Mouse (Mus musculus) left cerebral cortex, postnatal 25 days (tissue): ENCODE data around the gene Sh3bgrl3. TPM values are rescaled to one million over a fixed set of nuclear protein-coding genes. Genes with fewer than 3 reads are reported as not detected.

ENCODE experiments used
- DNase-seq, 2 experiments: peaks; one replicate each; pipeline ENCODE4 v3.0.0; 2022; ENCODE audit warnings: low spot score in 2 of 2, mixed read lengths in 1 of 2
- intact Hi-C: fragments of 180-260 bp; cut with DNase I; formaldehyde crosslinking; loops from one replicate; pipeline ENCODE4 v1.15.1; 2025
- total RNA-seq, 2 experiments: library from RNA; stranded (reverse); gene quantifications; 2 replicates each; pipeline ENCODE4 v1.2.3; 2021

Gene Sh3bgrl3
- total RNA-seq, 2 experiments from 2014 or later, result 212 to 218 TPM

- intact Hi-C loops, result no loop called here
- no peak for DNase-seq
Measured at GRCm38 (mm10) chr4:134132519-134133095, 4.0 kb upstream of the Sh3bgrl3 start.

GRCm38 (mm10) chr4:134132117-134132516, 3.5 kb upstream of the Sh3bgrl3 start:
- DNase-seq, result no peak
- intact Hi-C loops, result no loop called here

DNA sequence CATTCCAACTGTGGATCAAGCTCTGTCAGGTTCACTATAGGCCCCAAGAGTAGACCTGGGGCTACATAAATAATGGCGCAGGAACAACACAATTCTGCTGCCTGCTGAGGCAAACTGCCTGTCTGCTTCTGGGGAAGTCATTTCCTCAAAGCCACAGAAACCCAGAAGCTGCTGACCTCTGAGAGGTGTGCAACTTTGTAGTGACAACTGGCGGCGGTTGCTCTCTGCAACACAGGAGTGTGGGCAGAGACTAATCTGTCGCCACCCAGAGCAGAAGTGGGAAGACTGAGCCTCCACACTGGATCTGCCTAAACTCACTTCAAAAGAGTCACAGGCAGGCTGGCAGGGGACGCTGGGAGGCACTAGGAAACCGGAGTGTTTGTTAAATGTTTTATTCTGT, 893 bp upstream of the Sh3bgrl3 start:
- intact Hi-C loops, result no loop called here
- DNase-seq, result peak in 1 of 2 experiments; percentile 56

GRCm38 (mm10) chr4:134128983-134129362, 384 bp upstream of the Sh3bgrl3 start:
- no peak for DNase-seq
- intact Hi-C loops, result no loop called here

- no peak for DNase-seq
- intact Hi-C loops, result no loop called here
Measured at GRCm38 (mm10) chr4:134127793-134128192, 796 bp downstream of the Sh3bgrl3 start.

- intact Hi-C loops, result no loop called here
- peak; percentile 59 to 89 for DNase-seq
Measured at GRCm38 (mm10) chr4:134127121-134127455, 1.5 kb downstream of the Sh3bgrl3 start.

- intact Hi-C loops, result no loop called here
- DNase-seq, result no peak
Measured at GRCm38 (mm10) chr4:134126300-134127120, 2.1 kb downstream of the Sh3bgrl3 start.

DNA sequence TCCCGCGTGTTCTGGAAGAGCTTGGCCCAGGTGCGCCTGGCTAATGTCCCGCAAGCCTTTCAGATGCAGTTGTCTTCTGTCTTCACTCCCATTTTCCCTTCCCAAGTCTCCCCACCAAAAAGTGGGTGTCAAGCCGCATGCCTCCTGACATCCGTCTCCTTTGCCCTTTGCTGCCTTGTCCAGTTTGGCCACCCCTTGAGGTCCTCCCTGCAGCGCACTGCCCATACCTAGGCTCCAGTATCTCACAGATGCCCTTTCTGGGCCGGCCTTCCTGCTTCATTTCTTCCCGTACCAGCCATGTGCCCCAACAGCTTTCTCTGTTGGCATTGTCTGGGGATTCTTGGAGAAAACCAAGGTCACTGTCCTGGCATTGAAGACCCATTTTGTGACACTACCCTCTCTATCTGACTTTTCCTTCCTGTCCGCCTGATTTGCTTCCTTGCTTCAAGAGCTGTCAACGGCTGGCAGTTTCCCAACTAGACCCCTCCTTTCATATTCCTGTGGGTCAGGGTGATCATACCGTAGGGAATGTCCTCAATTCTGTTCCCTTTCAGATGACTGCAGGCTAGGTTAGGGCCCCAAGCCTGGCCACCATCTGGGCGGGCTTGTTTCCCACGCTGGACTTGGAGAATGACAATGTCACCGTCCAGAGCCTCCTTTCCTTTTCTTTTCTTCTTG, 3.1 kb downstream of the Sh3bgrl3 start:
- no peak for DNase-seq

GRCm38 (mm10) chr4:134123680-134124551, 4.7 kb downstream of the Sh3bgrl3 start:
- intact Hi-C loops, result loop anchor here (1.0 kb wide), 2 partner anchors 17 to 32 kb away; no protein-coding TSS in a partner anchor
- DNase-seq, result peak; percentile 76 to 98

More for the DNA sequence above, 3.1 kb downstream of the Sh3bgrl3 start:
- intact Hi-C loops, result no loop called here

DNA sequence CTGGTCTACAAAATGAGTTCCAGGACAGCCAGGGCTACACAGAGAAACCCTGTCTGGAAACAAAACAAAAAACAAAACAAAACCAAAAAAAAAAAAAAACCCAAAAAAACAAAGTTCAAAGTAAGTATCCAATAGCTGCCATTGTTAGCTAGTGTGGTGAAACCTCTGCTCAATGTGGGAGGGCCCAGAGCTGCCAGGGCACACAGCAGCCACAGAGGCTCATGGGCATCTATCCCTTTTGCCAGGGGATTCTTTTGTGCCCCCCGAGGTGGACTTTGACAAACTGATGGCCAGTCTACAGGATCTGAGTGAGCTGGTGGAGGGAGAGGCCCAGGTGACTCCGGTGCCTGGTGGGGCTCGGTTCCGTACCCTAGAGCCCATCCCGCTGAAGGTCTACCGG, 5.4 kb downstream of the Sh3bgrl3 start:
- no peak for DNase-seq
- intact Hi-C loops, result no loop called here

DNA sequence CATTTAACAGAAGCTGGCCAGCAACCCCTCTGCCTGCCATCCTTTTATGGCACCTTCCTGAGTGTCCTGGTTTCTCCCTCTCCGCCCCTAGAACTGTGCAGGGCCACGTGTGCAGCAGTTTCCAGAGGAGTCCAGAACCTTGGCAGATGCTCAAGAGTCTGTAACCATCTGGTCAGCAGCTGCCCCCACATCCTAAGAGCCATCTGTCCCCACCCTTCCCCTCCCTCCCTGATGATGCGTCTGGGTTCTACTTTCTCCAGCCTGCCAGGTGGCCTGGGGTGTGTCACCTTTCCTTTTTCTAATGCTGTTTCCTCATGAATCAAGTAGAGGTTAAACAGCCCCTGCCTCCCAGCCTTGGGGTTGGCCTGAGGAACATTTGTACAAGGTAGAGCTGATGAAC, 6.3 kb downstream of the Sh3bgrl3 start:
- intact Hi-C loops, result no loop called here
- DNase-seq, result peak in 1 of 2 experiments; percentile 59

DNA sequence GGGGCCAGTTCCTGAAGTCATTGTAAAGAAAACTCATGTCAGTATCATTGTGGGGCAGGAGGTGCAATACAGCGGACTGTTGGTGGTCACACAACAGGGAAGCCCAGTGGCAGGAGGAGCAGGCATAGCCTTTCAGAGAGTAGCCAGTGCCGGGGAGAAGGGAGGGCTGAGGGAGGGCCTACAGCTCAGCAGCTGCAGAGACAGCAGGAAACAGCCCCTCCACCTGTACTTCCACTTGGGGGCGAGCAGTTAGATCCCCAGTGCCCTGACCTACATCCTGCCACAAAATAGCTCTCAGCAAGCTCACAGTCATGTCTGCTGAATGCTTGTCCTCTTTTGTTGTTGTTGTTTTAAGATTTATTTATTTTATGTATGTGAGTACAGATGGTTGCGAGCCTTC, 7.0 kb downstream of the Sh3bgrl3 start:
- intact Hi-C loops, result no loop called here
- DNase-seq, result no peak

DNA sequence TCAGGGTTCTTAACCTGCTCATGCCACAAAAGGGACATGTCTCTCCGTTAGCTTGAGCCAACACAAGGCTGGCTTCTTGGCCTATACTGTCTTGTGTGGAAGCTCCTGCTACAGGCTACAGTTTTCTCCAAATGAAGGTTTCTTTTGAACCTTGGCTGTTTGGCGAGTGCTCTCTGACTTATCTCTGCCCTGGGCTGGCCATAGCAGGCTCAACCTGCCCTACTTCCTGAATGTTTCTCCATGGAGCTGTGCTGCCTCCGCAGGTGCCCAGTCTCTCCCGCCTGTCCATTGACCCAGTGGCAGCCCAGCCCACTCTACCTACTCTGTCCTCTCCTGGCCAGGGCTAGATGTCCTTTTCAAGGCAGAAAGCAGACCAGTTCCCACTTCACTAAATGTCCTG, 7.7 kb downstream of the Sh3bgrl3 start:
- no peak for DNase-seq
- intact Hi-C loops, result no loop called here

- intact Hi-C loops, result no loop called here
- no peak for DNase-seq
Measured at GRCm38 (mm10) chr4:134120192-134120805, 8.3 kb downstream of the Sh3bgrl3 start.

- no peak for DNase-seq
- intact Hi-C loops, result no loop called here
Measured at GRCm38 (mm10) chr4:134119644-134120043, 8.9 kb downstream of the Sh3bgrl3 start.

GRCm38 (mm10) chr4:134119042-134119441, 9.5 kb downstream of the Sh3bgrl3 start:
- no peak for DNase-seq
- intact Hi-C loops, result no loop called here

GRCm38 (mm10) chr4:134118126-134118800, 10.3 kb downstream of the Sh3bgrl3 start:
- intact Hi-C loops, result no loop called here
- DNase-seq, result no peak

DNA sequence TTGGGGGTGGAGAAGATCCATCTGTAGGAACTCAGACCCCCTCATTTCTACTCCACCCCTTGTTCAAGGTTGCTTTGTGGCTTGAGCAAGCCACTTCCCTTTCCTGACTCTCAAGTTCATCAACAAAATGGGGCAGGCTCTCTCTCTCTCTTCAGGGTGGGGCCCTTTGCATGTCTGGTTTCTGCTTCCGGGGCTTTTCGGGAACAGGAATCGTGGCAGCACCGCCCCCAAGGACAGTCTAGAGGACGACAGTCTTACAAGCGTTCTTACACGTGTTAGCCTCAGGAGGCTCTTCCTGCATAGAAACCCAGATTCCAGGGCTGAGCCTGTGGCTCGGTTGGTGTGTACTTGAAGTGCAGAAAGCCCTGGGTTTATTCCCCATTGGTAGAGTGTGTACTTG, 11.6 kb downstream of the Sh3bgrl3 start:
- no peak for DNase-seq
- intact Hi-C loops, result no loop called here

GRCm38 (mm10) chr4:134116501-134116900, 12.1 kb downstream of the Sh3bgrl3 start:
- no peak for DNase-seq
- intact Hi-C loops, result no loop called here
